Mouse (Mus musculus) CH12.LX (cell line): ENCODE measurements around the gene 1700012B07Rik. TPM values are rescaled to one million over a fixed set of nuclear protein-coding genes. Genes with fewer than 3 reads are reported as not detected.

ENCODE experiments used
- DNase-seq: peaks from one replicate; pipeline ENCODE4 v3.0.0-alpha.2; 2013; ENCODE audit errors: extremely low read depth
- H3K27ac ChIP-seq: 2 replicates; pipeline ENCODE4 v1.5.1; 2012; ENCODE audit warnings: low read depth, mild to moderate bottlenecking, control low read depth, moderate library complexity; ENCODE audit not compliant: insufficient read depth
- H3K27me3 ChIP-seq: replicated peaks from 2 replicates; pipeline ENCODE3; 2012; ENCODE audit warnings: inconsistent platforms
- H3K36me3 ChIP-seq, 2 experiments: replicated peaks in 1 of 2; 2 replicates each; pipeline versions ENCODE3 to v1.6.1; 2012; ENCODE audit warnings: inconsistent platforms in 1 of 2, low read length in 1 of 2, mild to moderate bottlenecking in 1 of 2, mixed read lengths in 1 of 2, moderate library complexity in 1 of 2; ENCODE audit not compliant: control insufficient read depth in 1 of 2, insufficient read depth in 1 of 2
- H3K4me1 ChIP-seq, 2 experiments: 2 replicates each; pipeline ENCODE4 v1.6.1; 2012; ENCODE audit warnings: inconsistent platforms in 1 of 2, moderate library complexity in 1 of 2; ENCODE audit not compliant: insufficient read depth in 2 of 2, control insufficient read depth in 1 of 2
- H3K4me2 ChIP-seq: 2 replicates; pipeline ENCODE4 v1.6.1; 2012; ENCODE audit warnings: low read depth, mild to moderate bottlenecking, control low read depth; ENCODE audit not compliant: poor library complexity, insufficient read depth, severe bottlenecking
- H3K4me3 ChIP-seq, 3 experiments: fragments of 150-350 bp in 1 of 3; sonication (generic) in 1 of 3; replicated peaks in 1 of 3; 2 replicates each; pipeline versions ENCODE3 to v1.5.1; 2011 to 2012; ENCODE audit warnings: low read depth in 2 of 3, low read length in 2 of 3, mild to moderate bottlenecking in 2 of 3, moderate library complexity in 2 of 3, control low read depth in 1 of 3, improper control_type of control experiment in 1 of 3, inconsistent platforms in 1 of 3, mixed read lengths in 1 of 3; ENCODE audit not compliant: poor library complexity in 1 of 3
- H3K79me2 ChIP-seq: replicated peaks from 2 replicates; pipeline ENCODE4 v1.6.1; 2012; ENCODE audit warnings: mild to moderate bottlenecking, moderate library complexity; ENCODE audit not compliant: control insufficient read depth, poor library complexity, insufficient read depth, severe bottlenecking; ENCODE audit errors: extremely low read depth
- H3K9ac ChIP-seq: 2 replicates; pipeline ENCODE4 v1.6.1; 2012; ENCODE audit warnings: low read depth, mild to moderate bottlenecking, control low read depth, moderate library complexity; ENCODE audit not compliant: insufficient read depth
- H3K9me3 ChIP-seq: replicated peaks from 2 replicates; pipeline ENCODE3; 2012; ENCODE audit warnings: low read length, inconsistent platforms, mixed read lengths
- BHLHE40 ChIP-seq: IDR thresholded peaks from 2 replicates; pipeline ENCODE4 v1.6.1; 2011; ENCODE audit warnings: mild to moderate bottlenecking, low read depth, low read length, improper control_type of control experiment
- CTCF ChIP-seq, 2 experiments: IDR thresholded peaks in 1 of 2; conservative IDR thresholded peaks in 1 of 2; 2 replicates each; pipeline ENCODE4 v1.5.1; 2011 to 2012; ENCODE audit warnings: low read depth in 2 of 2, low read length in 2 of 2, improper control_type of control experiment in 1 of 2, inconsistent platforms in 1 of 2, mild to moderate bottlenecking in 1 of 2, moderate library complexity in 1 of 2
- ELF1 ChIP-seq: IDR thresholded peaks from 2 replicates; pipeline ENCODE4 v1.6.1; 2014; ENCODE audit warnings: low read depth, mild to moderate bottlenecking, inconsistent platforms, low read length, improper control_type of control experiment
- EP300 ChIP-seq: IDR thresholded peaks from 2 replicates; pipeline ENCODE4 v1.6.1; 2011; ENCODE audit warnings: low read length, improper control_type of control experiment
- ETS1 ChIP-seq: conservative IDR thresholded peaks from 2 replicates; pipeline ENCODE4 v1.6.1; 2012; ENCODE audit warnings: low read depth, mild to moderate bottlenecking, inconsistent platforms, low read length, improper control_type of control experiment, moderate library complexity
- IRF4 ChIP-seq: IDR thresholded peaks from 2 replicates; pipeline ENCODE4 v1.6.1; 2014; ENCODE audit warnings: low read depth, mild to moderate bottlenecking, inconsistent platforms, low read length, improper control_type of control experiment
- KAT2A ChIP-seq: IDR thresholded peaks from 2 replicates; pipeline ENCODE4 v1.6.1; 2012; ENCODE audit warnings: low read length, improper control_type of control experiment, inconsistent platforms; ENCODE audit not compliant: insufficient replicate concordance
- MAX ChIP-seq: IDR thresholded peaks from 2 replicates; pipeline ENCODE4 v1.6.1; 2011; ENCODE audit warnings: low read length, improper control_type of control experiment
- MAZ ChIP-seq: IDR thresholded peaks from 2 replicates; pipeline ENCODE4 v1.6.1; 2012; ENCODE audit warnings: low read depth, mild to moderate bottlenecking, inconsistent platforms, low read length, improper control_type of control experiment, moderate library complexity
- MEF2A ChIP-seq: IDR thresholded peaks from 2 replicates; pipeline ENCODE4 v1.6.1; 2014; ENCODE audit warnings: low read depth, mild to moderate bottlenecking, inconsistent platforms, low read length, improper control_type of control experiment, borderline replicate concordance
- MXI1 ChIP-seq: IDR thresholded peaks from 2 replicates; pipeline ENCODE4 v1.6.1; 2011; ENCODE audit warnings: mild to moderate bottlenecking, low read depth, low read length, improper control_type of control experiment
- MYC ChIP-seq: IDR thresholded peaks from 2 replicates; pipeline ENCODE4 v1.6.1; 2011; ENCODE audit warnings: low read depth, mild to moderate bottlenecking, improper control_type of control experiment, low read length
- NRF1 ChIP-seq: IDR thresholded peaks from 2 replicates; pipeline ENCODE4 v1.6.1; 2014; ENCODE audit warnings: low read depth, mild to moderate bottlenecking, inconsistent platforms, low read length, improper control_type of control experiment, moderate library complexity
- RCOR1 ChIP-seq: conservative IDR thresholded peaks from 2 replicates; pipeline ENCODE4 v1.6.1; 2012; ENCODE audit warnings: low read depth, mild to moderate bottlenecking, inconsistent platforms, low read length, improper control_type of control experiment
- SIN3A ChIP-seq: IDR thresholded peaks from 2 replicates; pipeline ENCODE4 v1.6.1; 2012; ENCODE audit warnings: low read length, improper control_type of control experiment, inconsistent platforms
- SMC3 ChIP-seq: IDR thresholded peaks from 2 replicates; pipeline ENCODE4 v1.6.1; 2011; ENCODE audit warnings: low read depth, low read length, improper control_type of control experiment
- TCF12 ChIP-seq: IDR thresholded peaks from 2 replicates; pipeline ENCODE4 v1.6.1; 2014; ENCODE audit warnings: low read depth, mild to moderate bottlenecking, inconsistent platforms, low read length, improper control_type of control experiment
- USF2 ChIP-seq: conservative IDR thresholded peaks from 2 replicates; pipeline ENCODE4 v1.6.1; 2011; ENCODE audit warnings: low read depth, low read length, improper control_type of control experiment
- dilution Hi-C: fragments of 300-500 bp; cut with MboI; formaldehyde crosslinking; loops from 2 replicates; pipeline ENCODE4 v1.14.3; 2020; ENCODE audit warnings: low sequenced_read_pairs; ENCODE audit not compliant: extremely low pct_unique_long_range_greater_than_20kb, extremely low pct_ligation_motif_present
- in situ Hi-C: fragments of 300-500 bp; cut with MboI; formaldehyde crosslinking; loops from 3 replicates; pipeline ENCODE4 v1.14.3; 2019; ENCODE audit warnings: low sequenced_read_pairs, low pct_ligation_motif_present, low pct_unique_long_range_greater_than_20kb, mixed read lengths
- polyA plus RNA-seq: library from polyadenylated mRNA; unstranded; fragments of >175 nt; gene quantifications from 2 replicates; pipeline ENCODE4 v1.2.1, GENCODE M21; 2012; ENCODE audit warnings: low read depth; ENCODE audit not compliant: insufficient read length
- total RNA-seq, 2 experiments: library from RNA; depleted of rRNA; stranded (reverse); fragments of 300-350 nt in 1 of 2; fragments of >200 nt in 1 of 2; gene quantifications; 2 replicates each; pipeline ENCODE4 v1.2.3; 2012 to 2014

1700012B07Rik gene
- total and polyA plus RNA-seq, 3 experiments: 0.29 TPM; not detected in 2

- peak overlapping the region; percentile 26; the same call in 1 of the 2 replicates for H3K27ac ChIP-seq
- H3K4me1 ChIP-seq: peaks cover 19 to 33% of the 10 kb centered on the region in 2 experiments
- in situ Hi-C loops: loop anchor here (5.0 to 25.0 kb wide), 3 partner anchors 229 to 611 kb away; no protein-coding TSS in a partner anchor
- peaks cover 10% of the 10 kb centered on the region for H3K9me3 ChIP-seq
- peak overlapping the region; percentile 34 for H3K4me2 ChIP-seq
- dilution Hi-C loops: no loop called here
- no peaks in the 10 kb centered on the region for H3K36me3 ChIP-seq
- H3K27me3 ChIP-seq: no peaks in the 10 kb centered on the region
- TF ChIP-seq USF2 (no peak), SMC3 (no peak), KAT2A (no peak), BHLHE40 (peak; percentile 24; the same call in 1 of the 2 replicates), MXI1 (peak; percentile 59; the same call in 1 of the 2 replicates), MAX (peak; percentile 96), ELF1 (peak; percentile 62), TCF12 (peak; percentile 60; the same call in 1 of the 2 replicates), MAZ (no peak), IRF4 (peak; percentile 78; the same call in 1 of the 2 replicates), RCOR1 (0 out of 2 replicates have a peak, but pooled peaks have one; percentile 45), MYC (peak; percentile 96), EP300 (peak; percentile 93), SIN3A (no peak), MEF2A (peak; percentile 13; the same call in 1 of the 2 replicates), NRF1 (no peak), ETS1 (peak; percentile 55; the same call in 1 of the 2 replicates)
- no peak overlapping the region for H3K9ac ChIP-seq
- peak; percentile 92 for DNase-seq
- no peak overlapping the region for H3K4me3 ChIP-seq
- H3K79me2 ChIP-seq: no peaks in the 10 kb centered on the region
Observed at GRCm38 (mm10) chr11:109875834-109876233, 48.0 kb upstream of the 1700012B07Rik start.

GRCm38 (mm10) chr11:109875525-109875802 is 47.6 kb upstream of the 1700012B07Rik start:
- DNase-seq: peak; percentile 31
- in situ Hi-C loops (loop anchor here (5.0 to 25.0 kb wide), 3 partner anchors 229 to 612 kb away; no protein-coding TSS in a partner anchor), dilution Hi-C loops (no loop called here)
- no peaks in the 10 kb centered on the region for H3K27me3 ChIP-seq
- peaks cover 10% of the 10 kb centered on the region for H3K9me3 ChIP-seq
- no peak overlapping the region for H3K9ac ChIP-seq
- H3K36me3 ChIP-seq: no peaks in the 10 kb centered on the region
- H3K4me3 ChIP-seq: no peak overlapping the region
- TF ChIP-seq NRF1: no peak
- TF ChIP-seq CTCF (conservative IDR thresholded peaks at IDR 0.05 in 1 of 2, IDR thresholded peaks at IDR 0.05 in 1 of 2; ENCODE audit: low read depth in 2 of 2, low read length in 2 of 2): no peak
- peaks cover 19 to 33% of the 10 kb centered on the region in 2 experiments for H3K4me1 ChIP-seq
- H3K4me2 ChIP-seq: no peak overlapping the region
- H3K27ac ChIP-seq: peak overlapping the region; percentile 26; the same call in 1 of the 2 replicates
- no peaks in the 10 kb centered on the region for H3K79me2 ChIP-seq
